Mouse (Mus musculus) B cell, adult (primary cell): ENCODE measurements around the gene Ube4b. TPM values are rescaled to one million over a fixed set of nuclear protein-coding genes. Genes with fewer than 3 reads are reported as not detected.

Experiments
- total RNA-seq: library from RNA; stranded (reverse); gene quantifications from 4 replicates; pipeline ENCODE4 v1.2.4, GENCODE M21; 2023; ENCODE audit not compliant: inconsistent age

The Ube4b gene
- total RNA-seq: 68.0 to 79.9 TPM (median 73.1 TPM) in 4 replicates

DNA sequence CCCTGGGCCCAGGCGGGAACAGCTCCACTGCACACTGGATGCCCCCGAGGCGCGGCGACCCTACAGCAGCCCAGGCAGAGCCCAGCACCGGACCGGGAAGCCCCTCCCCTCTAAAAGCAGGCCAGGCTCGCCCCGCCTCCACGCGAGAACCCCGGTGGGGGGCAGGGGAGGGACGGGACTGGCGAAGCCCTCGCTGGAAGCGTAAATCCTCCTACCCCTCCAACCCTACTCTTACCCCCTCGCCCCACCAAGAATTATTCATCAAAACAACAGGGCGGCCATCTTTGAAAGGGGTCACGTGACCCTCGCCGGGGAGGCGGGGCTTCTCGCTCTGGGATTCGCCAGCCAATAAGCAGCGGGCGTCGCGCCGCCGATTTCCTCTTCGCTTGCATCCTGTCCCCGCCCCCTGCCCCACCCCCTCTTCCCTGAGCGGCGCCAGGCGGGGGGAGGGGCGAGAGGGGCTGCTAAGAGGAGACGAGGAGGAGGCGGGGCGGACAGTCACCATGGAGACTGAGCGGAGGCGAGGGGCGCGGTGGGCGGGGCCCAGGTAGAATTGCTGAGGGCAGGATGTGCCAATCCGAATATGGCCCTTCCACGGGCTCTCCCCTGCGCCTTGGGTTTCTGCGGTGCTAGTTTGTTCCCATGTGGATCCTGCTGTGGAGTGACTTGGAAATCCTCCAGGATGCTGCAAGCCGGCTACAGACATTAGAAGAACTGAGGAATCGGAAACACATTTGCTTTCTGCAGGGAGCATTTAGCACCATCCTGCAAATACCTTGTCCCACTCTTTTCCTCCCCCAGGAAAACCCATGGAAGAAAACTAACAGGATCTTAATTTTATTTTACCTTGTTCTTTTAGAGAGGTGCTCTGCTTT, at the start of gene Ube4b:
Gene Ube4b, minus strand, starts transcription at position 425 of the 875 bp plus-strand sequence.

DNA sequence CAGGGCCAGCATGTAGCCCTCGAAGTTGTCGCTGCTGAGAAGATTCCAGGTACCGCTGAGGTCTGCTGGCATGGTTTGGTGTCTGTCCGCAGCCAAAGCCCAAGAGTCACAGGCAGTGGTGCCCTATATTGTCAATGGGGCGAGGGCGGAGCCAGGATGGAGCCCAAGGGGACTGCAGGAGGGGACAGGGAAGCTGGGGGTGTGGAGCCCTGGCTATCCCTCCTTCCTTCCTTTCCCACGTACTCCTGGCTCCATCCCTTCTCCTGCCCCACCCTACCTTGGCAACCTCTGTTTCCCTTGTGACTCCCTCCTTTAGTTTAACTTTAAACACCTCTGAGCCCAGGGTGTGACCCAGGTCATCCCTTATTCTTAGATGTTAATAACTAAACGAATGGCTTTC, 28.3 kb upstream of the Ube4b start, which contains the start of gene Rbp7:
Gene Rbp7, minus strand, starts transcription at position 100 of the 400 bp plus-strand sequence.

DNA sequence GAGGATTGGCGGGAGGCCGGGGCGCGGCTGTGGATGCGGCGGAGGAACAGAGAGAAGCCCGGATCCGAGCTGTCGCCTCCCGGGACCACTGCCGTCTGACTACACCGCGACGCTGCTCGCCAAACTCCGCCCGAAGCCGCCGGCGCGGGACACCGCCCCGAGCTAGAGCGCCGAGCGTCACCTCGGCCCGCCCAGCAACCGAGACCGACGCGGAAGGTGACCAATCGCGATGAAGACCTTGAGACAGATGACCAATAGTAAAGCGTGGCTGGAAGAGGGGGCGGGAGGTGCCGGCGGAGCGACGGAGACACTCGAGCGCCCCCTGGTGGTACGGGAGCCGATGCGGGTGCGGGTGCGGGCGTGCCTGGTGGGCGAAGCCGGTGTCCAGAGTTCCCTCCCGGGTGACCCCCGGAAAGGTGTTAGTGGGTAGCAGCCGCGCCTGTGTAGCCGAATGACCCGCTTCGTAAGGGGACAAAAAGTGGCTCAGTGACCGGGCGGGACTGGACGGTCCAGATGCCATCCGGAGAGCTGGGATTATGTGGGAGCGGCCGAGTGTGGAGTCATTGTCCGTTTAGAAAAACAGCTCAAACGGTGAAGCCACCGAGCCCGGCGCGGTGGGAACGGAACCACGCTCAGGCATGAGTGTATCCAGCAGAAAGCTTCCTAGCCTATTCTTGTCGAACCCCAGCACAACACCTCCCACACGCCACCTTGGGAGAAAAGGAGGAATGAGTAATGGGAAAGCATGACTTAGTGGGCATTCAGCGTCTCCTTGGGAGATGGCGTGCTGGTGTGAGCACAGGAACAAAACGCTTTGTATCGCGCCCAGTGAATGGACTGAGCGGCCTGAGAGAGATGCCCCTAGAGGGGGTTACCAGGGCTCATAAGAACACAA, 118.7 kb downstream of the Ube4b start, which contains the start of gene Kif1b:
Gene Kif1b, minus strand, starts transcription at position 98 of the 895 bp plus-strand sequence.

Other genes with a start within 250 kb of the Ube4b start
- gene Kif1b, start 119.1 kb downstream of the Ube4b start, total RNA-seq: 12.4 to 17.7 TPM (median 13.5 TPM) in 4 replicates
- gene Rbp7, start 28.2 kb upstream of the Ube4b start, total RNA-seq: not detected in 4 replicates
- not detected in 4 replicates for gene Tmem274, start 50.6 kb upstream of the Ube4b start, total RNA-seq
- 4.9 to 7.9 TPM (median 6.5 TPM) in 4 replicates for gene Nmnat1, start 58.5 kb upstream of the Ube4b start, total RNA-seq
- 29.4 to 46.9 TPM (median 35.6 TPM) in 4 replicates for gene Lzic, start 58.5 kb upstream of the Ube4b start, total RNA-seq
- 0.45 to 1.5 TPM (median 1.2 TPM) in 4 replicates for gene Ctnnbip1, start 91.5 kb upstream of the Ube4b start, total RNA-seq
- 3.2 to 3.9 TPM (median 3.8 TPM) in 4 replicates for gene Clstn1, start 159.7 kb upstream of the Ube4b start, total RNA-seq